In the genomic region with DNA sequence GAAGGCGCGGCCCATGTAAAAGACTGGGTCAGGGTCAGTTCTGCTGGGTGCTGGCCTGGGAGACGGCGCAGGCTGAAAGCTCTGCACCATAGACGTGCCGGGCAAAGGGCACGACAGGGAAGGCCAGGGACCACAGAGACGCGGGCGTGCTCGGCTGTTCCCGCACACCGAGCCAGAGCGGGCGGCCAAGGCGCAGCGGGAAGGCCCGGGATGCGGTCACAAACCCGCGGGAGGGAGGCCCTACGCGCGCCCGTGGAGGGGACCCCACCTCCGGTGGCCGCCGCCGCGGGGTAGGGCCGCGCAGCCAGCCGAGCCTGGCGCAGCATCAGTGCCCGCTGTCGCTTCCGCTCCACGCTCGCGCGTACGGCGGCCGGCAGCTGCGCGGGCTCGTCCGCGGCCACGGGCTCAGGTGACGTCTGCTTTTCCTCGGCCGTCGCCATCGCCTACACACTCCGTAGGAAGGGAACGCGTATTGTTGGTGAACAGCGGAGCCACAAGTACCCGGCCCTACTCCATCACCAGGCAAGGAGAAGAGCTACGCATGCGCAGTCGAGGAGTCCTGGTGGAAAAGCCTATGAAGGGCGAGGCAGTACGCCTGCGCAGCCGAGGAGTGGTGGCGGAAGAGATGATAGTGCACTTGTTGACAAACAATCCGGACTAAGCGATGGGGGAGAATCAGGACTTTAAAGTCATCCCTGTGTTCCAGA, we compare ENCODE assay signal across 8 mouse cellular contexts. TPM values are rescaled to one million over a fixed set of nuclear protein-coding genes. Genes with fewer than 3 reads are reported as not detected.
DNase-seq lines count a peak whose midpoint lies in the region; ATAC-seq lines count a peak whose summit lies in the region.

A gene (minus strand): TSS at position 531 of the 707 bp plus-strand sequence.

- H3K36me3 ChIP-seq in heart, embryonic 14.5 days (ENCODE audit: control insufficient read depth, insufficient read depth, low read length), result peaks cover 4% of the 10 kb centered on the region
- peaks cover under 1% of the 10 kb centered on the region; the same call in 1 of the 2 replicates for H3K36me3 ChIP-seq in liver, embryonic 13.5 days
- no peaks in the 10 kb centered on the region for H3K36me3 ChIP-seq in stomach, embryonic 16.5 days (ENCODE audit: control insufficient read depth, insufficient read depth, low read length)

- H3K4me2 ChIP-seq in heart, embryonic 14.5 days (ENCODE audit: low read length), result peak within 1 kb of the TSS; percentile 92
- peak within 1 kb of the TSS; percentile 84 for H3K4me2 ChIP-seq in liver, embryonic 13.5 days
- peak within 1 kb of the TSS; percentile 84 for H3K4me2 ChIP-seq in stomach, embryonic 16.5 days (ENCODE audit: low read depth, low read length)

- peak within 1 kb of the TSS; percentile 75 to 77 for H3K27ac ChIP-seq in heart, embryonic 14.5 days (replicated peaks in 1 of 2; ENCODE audit: control insufficient read depth in 1 of 2, insufficient read depth in 1 of 2, low read depth in 2 of 2, low read length in 2 of 2)
- H3K27ac ChIP-seq in liver, embryonic 13.5 days, result peak within 1 kb of the TSS; percentile 89
- peak within 1 kb of the TSS; percentile 70 for H3K27ac ChIP-seq in stomach, embryonic 16.5 days (ENCODE audit: low read length)

- H3K9ac ChIP-seq in heart, embryonic 14.5 days (ENCODE audit: low read length), result peak within 1 kb of the TSS; percentile 91
- peak within 1 kb of the TSS; percentile 93 for H3K9ac ChIP-seq in liver, embryonic 13.5 days
- peak within 1 kb of the TSS; percentile 84 for H3K9ac ChIP-seq in stomach, embryonic 16.5 days (ENCODE audit: low read length)

- H3K9me3 ChIP-seq in heart, embryonic 14.5 days (ENCODE audit: control insufficient read depth, low read length), result no peaks in the 10 kb centered on the region
- no peaks in the 10 kb centered on the region for H3K9me3 ChIP-seq in liver, embryonic 13.5 days (replicated peaks)
- H3K9me3 ChIP-seq in stomach, embryonic 16.5 days (replicated peaks; ENCODE audit: control insufficient read depth, low read length), result no peaks in the 10 kb centered on the region

- H3K4me1 ChIP-seq in heart, embryonic 14.5 days (ENCODE audit: control insufficient read depth in 2 of 2, insufficient read depth in 2 of 2, low read length in 2 of 2), result peaks cover 4 to 9% of the 10 kb centered on the region in 2 experiments; a peak in 3 of 4 replicates
- H3K4me1 ChIP-seq in liver, embryonic 13.5 days (replicated peaks), result peaks cover 30% of the 10 kb centered on the region
- H3K4me1 ChIP-seq in stomach, embryonic 16.5 days (ENCODE audit: control insufficient read depth, insufficient read depth, low read length), result peaks cover 12% of the 10 kb centered on the region

- peak; percentile 99 for DNase-seq in c-Kit-negative CD71-positive TER-119-positive erythroid progenitor cells, embryonic 14.5 days (ENCODE audit: low read depth, low spot score)
- peak; percentile 83 for DNase-seq in fibroblast of lung, adult 2 months (ENCODE audit: low read depth)
- peak; percentile 96 for DNase-seq in kidney, postnatal 14 days
- DNase-seq in liver, embryonic 13.5 days, result peak; percentile 93
- DNase-seq in neural tube, embryonic 10.5 days (ENCODE audit: extremely low spot score, low spot score), result peak; percentile 95

- peak within 1 kb of the TSS; percentile 79 to 87 for H3K4me3 ChIP-seq in heart, embryonic 14.5 days (ENCODE audit: control insufficient read depth in 1 of 2, insufficient read depth in 1 of 2, low read depth in 1 of 2, low read length in 2 of 2)
- H3K4me3 ChIP-seq in liver, embryonic 13.5 days (replicated peaks), result peak within 1 kb of the TSS; percentile 92
- H3K4me3 ChIP-seq in stomach, embryonic 16.5 days (replicated peaks; ENCODE audit: low read length), result peak within 1 kb of the TSS; percentile 68

- peaks cover 11% of the 10 kb centered on the region for H3K27me3 ChIP-seq in heart, embryonic 14.5 days (ENCODE audit: control insufficient read depth, insufficient read depth, low read length)
- H3K27me3 ChIP-seq in liver, embryonic 13.5 days, result peaks cover 17% of the 10 kb centered on the region
- no peaks in the 10 kb centered on the region for H3K27me3 ChIP-seq in stomach, embryonic 16.5 days (ENCODE audit: control insufficient read depth, insufficient read depth, low read length)

- WGBS in heart, embryonic 14.5 days, result under 1% methylated on average over 66 of the region's 70 CpGs
- WGBS in liver, embryonic 13.5 days (ENCODE audit: insufficient replicate concordance), result under 1% methylated on average over 61 of the region's 70 CpGs
- under 1% methylated on average over 65 of the region's 70 CpGs for WGBS in stomach, embryonic 16.5 days

- ATAC-seq in CD4-positive, CD25-positive, alpha-beta regulatory T cell, adult 4 months, result peak; percentile 89
- ATAC-seq in heart, embryonic 14.5 days (ENCODE audit: insufficient number of reproducible peaks, insufficient read depth, low FRiP score, low read depth), result peak; percentile 91
- peak; percentile 97 for ATAC-seq in liver, embryonic 13.5 days (ENCODE audit: low read depth)
- peak; percentile 93 for ATAC-seq in stomach, embryonic 16.5 days (ENCODE audit: insufficient read depth, low FRiP score)

RNA-seq across cellular contexts. Expression of the gene that starts here (rescaled TPM):
- 10 to 100 TPM; 13.3 to 16.8 TPM for polyA plus RNA-seq in CD4-positive, CD25-positive, alpha-beta regulatory T cell, adult 4 months (2017; shearing (Covaris generic))
- 16.6 and 17.7 TPM in 2 replicates for polyA plus RNA-seq in heart, embryonic 14.5 days (2014; fragmentation: Nextera tagmentation; extraction: Ambion mirVana)
- 7.9 and 9.7 TPM in 2 replicates for polyA plus RNA-seq in liver, embryonic 13.5 days (2015; fragmentation: Nextera tagmentation; extraction: Ambion mirVana)
- 18.0 and 20.8 TPM in 2 replicates for polyA plus RNA-seq in stomach, embryonic 16.5 days (2015; fragmentation: Nextera tagmentation; extraction: Ambion mirVana)

Comparison
In these comparisons a context has a peak if more than half of its experiments do, and no peak if none do; other contexts are left out.
1. Peak in every context shown above with its lines: DNase-seq, ATAC-seq, H3K4me3 ChIP-seq and H3K27ac ChIP-seq.